In genomic region chr12:36385386-36385785, GRCm38 (mm10) we compare ENCODE assay signal across 21 mouse cellular contexts. TPM values are rescaled to one million over a fixed set of nuclear protein-coding genes. Genes with fewer than 3 reads are reported as not detected.
DNase-seq lines count a peak whose midpoint lies in the region; ATAC-seq lines count a peak whose summit lies in the region.
"Had no signal": no experiment of that assay in that cellular context is flagged by ENCODE, and none has a peak within 500 bp of the region (broad histone marks: within the 10 kb centered on the region; RNA-seq: fewer than 3 reads in every experiment).

No protein-coding gene starts in this region.

- no peak overlapping the region for H3K9ac ChIP-seq in limb, embryonic 12.5 days (replicated peaks)
- no peak overlapping the region for H3K9ac ChIP-seq in embryonic facial prominence, embryonic 14.5 days (ENCODE audit: low read depth, low read length)
- no peak overlapping the region for H3K9ac ChIP-seq in limb, embryonic 15.5 days
- H3K9ac ChIP-seq: forebrain, embryonic 12.5 days; heart, embryonic 15.5 days; hindbrain, embryonic 14.5 days had no signal

- H3K27me3 ChIP-seq in limb, embryonic 12.5 days = no peaks in the 10 kb centered on the region
- no peaks in the 10 kb centered on the region for H3K27me3 ChIP-seq in limb, embryonic 10.5 days (ENCODE audit: low read depth, poor library complexity, severe bottlenecking)
- H3K27me3 ChIP-seq in embryonic facial prominence, embryonic 10.5 days (replicated peaks; ENCODE audit: low read depth, poor library complexity, severe bottlenecking) = no peaks in the 10 kb centered on the region
- H3K27me3 ChIP-seq in embryonic facial prominence, embryonic 14.5 days (replicated peaks; ENCODE audit: control insufficient read depth, insufficient read depth, low read length) = no peaks in the 10 kb centered on the region
- H3K27me3 ChIP-seq in limb, embryonic 15.5 days = no peaks in the 10 kb centered on the region
- H3K27me3 ChIP-seq: forebrain, embryonic 12.5 days; heart, embryonic 15.5 days had no signal

- WGBS in limb, embryonic 12.5 days = 50% methylated on average over 6 of the region's 6 CpGs
- 80% methylated on average over 6 of the region's 6 CpGs for WGBS in limb, embryonic 10.5 days
- WGBS in embryonic facial prominence, embryonic 10.5 days = 44% methylated on average over 6 of the region's 6 CpGs
- WGBS in embryonic facial prominence, embryonic 14.5 days = 19% methylated on average over 6 of the region's 6 CpGs
- WGBS in limb, embryonic 15.5 days = 13% methylated on average over 6 of the region's 6 CpGs

- peak overlapping the region; percentile 46; the same call in 1 of the 2 replicates for H3K27ac ChIP-seq in limb, embryonic 12.5 days
- no peak overlapping the region for H3K27ac ChIP-seq in limb, embryonic 10.5 days
- H3K27ac ChIP-seq in embryonic facial prominence, embryonic 10.5 days (replicated peaks) = 0 out of 2 replicates have a peak overlapping the region, but pooled peaks have one; percentile 19
- peak overlapping the region; percentile 28; the same call in 1 of the 2 replicates for H3K27ac ChIP-seq in embryonic facial prominence, embryonic 14.5 days (replicated peaks; ENCODE audit: low read depth, low read length)
- H3K27ac ChIP-seq in limb, embryonic 15.5 days = peak overlapping the region; percentile 33; the same call in 1 of the 2 replicates
- H3K27ac ChIP-seq: forebrain, embryonic 12.5 days; heart, embryonic 15.5 days; hindbrain, embryonic 10.5 days; hindbrain, embryonic 14.5 days had no signal

- H3K4me2 ChIP-seq in limb, embryonic 12.5 days = no peak overlapping the region
- no peak overlapping the region for H3K4me2 ChIP-seq in embryonic facial prominence, embryonic 14.5 days (ENCODE audit: low read depth, low read length)
- no peak overlapping the region for H3K4me2 ChIP-seq in limb, embryonic 15.5 days
- H3K4me2 ChIP-seq: forebrain, embryonic 12.5 days; heart, embryonic 11.5 days; heart, embryonic 15.5 days; hindbrain, embryonic 14.5 days had no signal

- no peak for ATAC-seq in limb, embryonic 12.5 days (ENCODE audit: insufficient number of reproducible peaks, insufficient read depth, low FRiP score, low TSS enrichment, low read depth)
- no peak for ATAC-seq in embryonic facial prominence, embryonic 14.5 days (ENCODE audit: low read depth)
- ATAC-seq in limb, embryonic 15.5 days (ENCODE audit: insufficient number of reproducible peaks, low FRiP score, low TSS enrichment, low read depth) = no peak
- ATAC-seq: CD4-positive, CD25-positive, alpha-beta regulatory T cell, adult 4 months; forebrain, embryonic 16.5 days had no signal

- no peaks in the 10 kb centered on the region for H3K9me3 ChIP-seq in limb, embryonic 12.5 days
- H3K9me3 ChIP-seq in limb, embryonic 10.5 days (replicated peaks) = no peaks in the 10 kb centered on the region
- H3K9me3 ChIP-seq in embryonic facial prominence, embryonic 10.5 days = no peaks in the 10 kb centered on the region
- H3K9me3 ChIP-seq in embryonic facial prominence, embryonic 14.5 days (ENCODE audit: control insufficient read depth, low read length) = no peaks in the 10 kb centered on the region
- H3K9me3 ChIP-seq in limb, embryonic 15.5 days = no peaks in the 10 kb centered on the region
- H3K9me3 ChIP-seq: forebrain, embryonic 12.5 days; heart, embryonic 15.5 days; hindbrain, embryonic 10.5 days had no signal

- DNase-seq in limb, embryonic 10.5 days (ENCODE audit: low spot score) = no peak
- DNase-seq in embryonic facial prominence, embryonic 10.5 days (ENCODE audit: low spot score) = no peak
- peak; percentile 66 for DNase-seq in embryonic facial prominence, embryonic 14.5 days (ENCODE audit: low spot score)
- no peak for DNase-seq in adrenal gland, postnatal 36 days
- no peak for DNase-seq in ovary, postnatal 14 days (ENCODE audit: low spot score)
- DNase-seq: adrenal gland, adult 8-10 months; B cell, adult 2 months; cerebellum, adult 2 months; cerebellum, postnatal 10 days; gastrocnemius, postnatal 10 days; heart, adult 18-20 months had no signal

- peaks cover 16% of the 10 kb centered on the region for H3K4me1 ChIP-seq in limb, embryonic 12.5 days (replicated peaks)
- peaks cover 19% of the 10 kb centered on the region for H3K4me1 ChIP-seq in limb, embryonic 10.5 days
- H3K4me1 ChIP-seq in embryonic facial prominence, embryonic 10.5 days = peaks cover 35% of the 10 kb centered on the region
- H3K4me1 ChIP-seq in embryonic facial prominence, embryonic 14.5 days (ENCODE audit: control insufficient read depth, insufficient read depth, low read length) = peaks cover 22% of the 10 kb centered on the region
- H3K4me1 ChIP-seq in limb, embryonic 15.5 days = peaks cover 13% of the 10 kb centered on the region; the same call in 1 of the 2 replicates

- no peaks in the 10 kb centered on the region for H3K36me3 ChIP-seq in limb, embryonic 12.5 days
- H3K36me3 ChIP-seq in limb, embryonic 10.5 days = no peaks in the 10 kb centered on the region
- H3K36me3 ChIP-seq in embryonic facial prominence, embryonic 10.5 days (replicated peaks) = no peaks in the 10 kb centered on the region
- no peaks in the 10 kb centered on the region for H3K36me3 ChIP-seq in embryonic facial prominence, embryonic 14.5 days (ENCODE audit: control insufficient read depth, insufficient read depth, low read length)
- H3K36me3 ChIP-seq in limb, embryonic 15.5 days = no peaks in the 10 kb centered on the region
- H3K36me3 ChIP-seq: forebrain, embryonic 12.5 days; G1E; heart, embryonic 15.5 days; hindbrain, embryonic 10.5 days had no signal

- no peak overlapping the region for H3K4me3 ChIP-seq in limb, embryonic 12.5 days (replicated peaks)
- no peak overlapping the region for H3K4me3 ChIP-seq in limb, embryonic 10.5 days
- no peak overlapping the region for H3K4me3 ChIP-seq in embryonic facial prominence, embryonic 10.5 days
- H3K4me3 ChIP-seq in embryonic facial prominence, embryonic 14.5 days (ENCODE audit: low read depth, low read length) = no peak overlapping the region
- H3K4me3 ChIP-seq in limb, embryonic 15.5 days = no peak overlapping the region
- H3K4me3 ChIP-seq: forebrain, embryonic 12.5 days; heart, embryonic 15.5 days; hindbrain, embryonic 10.5 days had no signal

RNA-seq across cellular contexts. Expression of gene D630036H23Rik, which starts 3.4 kb away (rescaled TPM):
- polyA plus RNA-seq in limb, embryonic 12.5 days (2016; fragmentation: Nextera tagmentation; extraction: Ambion mirVana) = 2.0 and 2.7 TPM in 2 replicates
- polyA plus RNA-seq in limb, embryonic 10.5 days (2016; fragmentation: Nextera tagmentation; extraction: Ambion mirVana) = 0.49 and 0.91 TPM in 2 replicates
- polyA plus RNA-seq in embryonic facial prominence, embryonic 10.5 days (2016; fragmentation: Nextera tagmentation; extraction: Ambion mirVana) = 0.64 and 0.68 TPM in 2 replicates
- 1.3 and 3.3 TPM in 2 replicates for polyA plus RNA-seq in embryonic facial prominence, embryonic 14.5 days (2014; fragmentation: Nextera tagmentation; extraction: Ambion mirVana)
- polyA plus RNA-seq in limb, embryonic 15.5 days (2015; fragmentation: Nextera tagmentation; extraction: Ambion mirVana) = 2.0 and 2.2 TPM in 2 replicates
- total RNA-seq in adrenal gland, postnatal 36 days (2021) = 1 to 10 TPM; 1.3 to 2.0 TPM
- polyA plus RNA-seq: CD4-positive, CD25-positive, alpha-beta regulatory T cell, adult 4 months had no signal

RNA-seq across cellular contexts. Expression of gene Ispd, which starts 4.1 kb away (rescaled TPM):
- polyA plus RNA-seq in limb, embryonic 12.5 days (2016; fragmentation: Nextera tagmentation; extraction: Ambion mirVana) = 7.2 and 7.6 TPM in 2 replicates
- 4.9 and 5.2 TPM in 2 replicates for polyA plus RNA-seq in limb, embryonic 10.5 days (2016; fragmentation: Nextera tagmentation; extraction: Ambion mirVana)
- polyA plus RNA-seq in embryonic facial prominence, embryonic 10.5 days (2016; fragmentation: Nextera tagmentation; extraction: Ambion mirVana) = 7.3 and 9.1 TPM in 2 replicates
- 11.4 and 13.6 TPM in 2 replicates for polyA plus RNA-seq in embryonic facial prominence, embryonic 14.5 days (2014; fragmentation: Nextera tagmentation; extraction: Ambion mirVana)
- 9.0 and 9.2 TPM in 2 replicates for polyA plus RNA-seq in limb, embryonic 15.5 days (2015; fragmentation: Nextera tagmentation; extraction: Ambion mirVana)
- total RNA-seq in adrenal gland, postnatal 36 days (2021) = 10 to 100 TPM in 1 of 2 experiments, 1 to 10 TPM in 1; 7.8 to 10.1 TPM
